ENCODE assay signal across 8 mouse cellular contexts in genomic region chr12:3926127-3926526, GRCm38 (mm10). TPM values are rescaled to one million over a fixed set of nuclear protein-coding genes. Genes with fewer than 3 reads are reported as not detected.
A peak's percentile ranks its signal among the peaks of the same experiment; 100 is the strongest.
DNase-seq lines count a peak whose midpoint lies in the region; ATAC-seq and TF ChIP-seq lines count a peak whose summit lies in the region.

No protein-coding gene starts in this region.

- in situ Hi-C loops in CH12.LX (cut with MboI; ENCODE audit: low pct_ligation_motif_present, low pct_unique_long_range_greater_than_20kb, low sequenced_read_pairs) = loop anchor here (5.0 to 25.0 kb wide), 2 partner anchors 151 to 611 kb away; no protein-coding TSS in a partner anchor

- DNase-seq in 416B (ENCODE audit: low read depth) (peak; percentile 65), CH12.LX (ENCODE audit: extremely low read depth) (peak; percentile 68)
- DNase-seq in c-Kit-negative CD71-positive TER-119-positive erythroid progenitor cells, embryonic 14.5 days (ENCODE audit: low read depth, low spot score) = peak; percentile 3
- DNase-seq in forebrain, embryonic 14.5 days (ENCODE audit: low spot score) = peak; percentile 77
- peak; percentile 74 for DNase-seq in kidney, adult 18-20 months
- peak; percentile 78 for DNase-seq in limb, embryonic 10.5 days (ENCODE audit: low spot score)
- peak; percentile 28 for DNase-seq in retina, adult 2 months (ENCODE audit: low read depth, low spot score)

- H3K79me2 ChIP-seq in CH12.LX (replicated peaks; ENCODE audit: control insufficient read depth, extremely low read depth, insufficient read depth, poor library complexity, severe bottlenecking) = no peaks in the 10 kb centered on the region

- 0% methylated on average over 1 of the region's 1 CpGs for WGBS in forebrain, embryonic 14.5 days
- 0% methylated on average over 1 of the region's 1 CpGs for WGBS in limb, embryonic 10.5 days

- dilution Hi-C loops in CH12.LX (cut with MboI; ENCODE audit: extremely low pct_ligation_motif_present, extremely low pct_unique_long_range_greater_than_20kb, low sequenced_read_pairs) = no loop called here

- TF ChIP-seq CTCF in CH12.LX (conservative IDR thresholded peaks at IDR 0.05 in 1 of 2, IDR thresholded peaks at IDR 0.05 in 1 of 2; ENCODE audit: low read depth in 2 of 2, low read length in 2 of 2) = peak; percentile 68 to 91

- H3K4me2 ChIP-seq in CH12.LX (ENCODE audit: insufficient read depth, low read depth, poor library complexity, severe bottlenecking) = no peak overlapping the region
- no peak overlapping the region for H3K4me2 ChIP-seq in forebrain, embryonic 14.5 days (ENCODE audit: low read length)

- no peaks in the 10 kb centered on the region for H3K27me3 ChIP-seq in CH12.LX (replicated peaks)
- no peaks in the 10 kb centered on the region for H3K27me3 ChIP-seq in forebrain, embryonic 14.5 days (replicated peaks; ENCODE audit: control insufficient read depth, insufficient read depth, low read length)
- no peaks in the 10 kb centered on the region for H3K27me3 ChIP-seq in limb, embryonic 10.5 days (ENCODE audit: low read depth, poor library complexity, severe bottlenecking)

- no peaks in the 10 kb centered on the region for H3K36me3 ChIP-seq in CH12.LX (replicated peaks in 1 of 2; ENCODE audit: control insufficient read depth in 1 of 2, insufficient read depth in 1 of 2, low read length in 1 of 2)
- H3K36me3 ChIP-seq in forebrain, embryonic 14.5 days (ENCODE audit: control insufficient read depth, insufficient read depth, low read length) = no peaks in the 10 kb centered on the region
- H3K36me3 ChIP-seq in limb, embryonic 10.5 days = no peaks in the 10 kb centered on the region

- H3K9me3 ChIP-seq in CH12.LX (replicated peaks; ENCODE audit: low read length) = no peaks in the 10 kb centered on the region
- H3K9me3 ChIP-seq in forebrain, embryonic 14.5 days (replicated peaks; ENCODE audit: control insufficient read depth, low read length) = no peaks in the 10 kb centered on the region
- H3K9me3 ChIP-seq in limb, embryonic 10.5 days (replicated peaks) = no peaks in the 10 kb centered on the region

- TF ChIP-seq EP300 in CH12.LX (IDR thresholded peaks at IDR 0.05; ENCODE audit: low read length) = no peak

- H3K9ac ChIP-seq in CH12.LX (ENCODE audit: insufficient read depth, low read depth) = no peak overlapping the region
- H3K9ac ChIP-seq in forebrain, embryonic 14.5 days (ENCODE audit: low read length) = no peak overlapping the region

- ATAC-seq in forebrain, embryonic 14.5 days = 0 out of 2 replicates have a peak, but pooled peaks have one; percentile 29
- no peak for ATAC-seq in erythroblast, adult 5-6 weeks (replicated peaks; ENCODE audit: low FRiP score, poor library complexity, severe bottlenecking)

- TF ChIP-seq RAD21 in CH12.LX (IDR thresholded peaks at IDR 0.05; ENCODE audit: low read depth, low read length) = peak; percentile 94

- H3K4me1 ChIP-seq in CH12.LX (ENCODE audit: control insufficient read depth in 1 of 2, insufficient read depth in 2 of 2) = no peaks in the 10 kb centered on the region
- H3K4me1 ChIP-seq in forebrain, embryonic 14.5 days (ENCODE audit: control insufficient read depth, insufficient read depth, low read length) = no peaks in the 10 kb centered on the region
- H3K4me1 ChIP-seq in limb, embryonic 10.5 days = peaks cover 7% of the 10 kb centered on the region

- TF ChIP-seq POLR2A in CH12.LX (IDR thresholded peaks at IDR 0.05; ENCODE audit: low read depth, low read length) = no peak

- H3K27ac ChIP-seq in CH12.LX (ENCODE audit: insufficient read depth, low read depth) = no peak overlapping the region
- H3K27ac ChIP-seq in forebrain, embryonic 14.5 days (ENCODE audit: low read depth, low read length) = no peak overlapping the region
- no peak overlapping the region for H3K27ac ChIP-seq in limb, embryonic 10.5 days

- no peak overlapping the region for H3K4me3 ChIP-seq in CH12.LX (replicated peaks in 1 of 3; ENCODE audit: low read depth in 2 of 3, low read length in 2 of 3, poor library complexity in 1 of 3)
- no peak overlapping the region for H3K4me3 ChIP-seq in forebrain, embryonic 14.5 days (ENCODE audit: low read depth, low read length)
- no peak overlapping the region for H3K4me3 ChIP-seq in limb, embryonic 10.5 days

TF ChIP-seq in CH12.LX, 34 proteins besides CTCF, POLR2A, EP300 and RAD21:
- TF ChIP-seq ZC3H11A (IDR thresholded peaks at IDR 0.05; ENCODE audit: low read depth, low read length) (peak; percentile 67), CHD1 (IDR thresholded peaks at IDR 0.05; ENCODE audit: low read depth, low read length) (no peak), USF2 (conservative IDR thresholded peaks at IDR 0.05; ENCODE audit: low read depth, low read length) (no peak), MXI1 (IDR thresholded peaks at IDR 0.05; ENCODE audit: low read depth, low read length) (no peak), SMC3 (IDR thresholded peaks at IDR 0.05; ENCODE audit: low read depth, low read length) (peak; percentile 89)

RNA-seq across cellular contexts. Expression of gene Pomc, which starts 28.6 kb away (rescaled TPM):
- total RNA-seq in CH12.LX (2012; rRNA removed) = 3.5 and 4.4 TPM in 2 replicates
- 2.8 and 2.9 TPM in 2 replicates for total RNA-seq in CH12.LX (2014; rRNA removed)
- 2.5 and 3.2 TPM in 2 replicates for polyA plus RNA-seq in CH12.LX (2012; ENCODE audit: insufficient read length, low read depth)
- polyA plus RNA-seq in forebrain, embryonic 14.5 days (2014; fragmentation: Nextera tagmentation; extraction: Ambion mirVana) = 8.3 and 12.9 TPM in 2 replicates
- 4.0 and 4.5 TPM in 2 replicates for polyA plus RNA-seq in limb, embryonic 10.5 days (2016; fragmentation: Nextera tagmentation; extraction: Ambion mirVana)
- not detected in 2 replicates for total RNA-seq in erythroblast, adult 5-6 weeks (2015; ENCODE audit: low replicate concordance)
- not detected in 2 replicates for total RNA-seq in erythroblast, adult 5-6 weeks (2017; ENCODE audit: low replicate concordance)

Comparison
In these comparisons a context has a peak if more than half of its experiments do, and no peak if none do; other contexts are left out.
1. DNase-seq: peak in every context shown above with its lines; median percentile 78 in limb, embryonic 10.5 days; 77 in forebrain, embryonic 14.5 days; 74 in kidney, adult 18-20 months; 68 in CH12.LX; 65 in 416B; 28 in retina, adult 2 months; 3 in c-Kit-negative CD71-positive TER-119-positive erythroid progenitor cells, embryonic 14.5 days.